ENCODE assay signal across 27 mouse cellular contexts in the genomic region with DNA sequence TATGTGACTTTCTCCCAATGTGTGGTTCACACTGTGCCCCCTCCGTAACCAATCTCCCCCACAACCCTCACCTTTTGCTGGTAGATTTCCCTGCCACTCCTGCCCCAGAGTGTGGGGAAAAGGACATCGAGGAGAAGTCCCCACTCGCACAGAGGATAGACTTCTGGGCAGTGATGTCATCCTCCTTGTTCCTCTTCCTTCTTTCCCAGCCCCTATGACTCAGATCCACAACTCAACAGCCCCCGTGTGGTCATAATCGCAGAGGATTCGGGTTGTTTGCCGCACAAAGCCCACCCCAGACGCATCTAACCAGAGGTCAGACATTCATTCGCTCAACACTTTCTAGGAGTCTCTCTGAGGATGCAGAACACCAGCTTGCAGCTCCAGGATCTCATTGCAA. TPM values are rescaled to one million over a fixed set of nuclear protein-coding genes. Genes with fewer than 3 reads are reported as not detected.
DNase-seq lines count a peak whose midpoint lies in the region; ATAC-seq and TF ChIP-seq lines count a peak whose summit lies in the region.
"Had no signal": no experiment of that assay in that cellular context is flagged by ENCODE, and none has a peak within 500 bp of the region (broad histone marks: within the 10 kb centered on the region; RNA-seq: fewer than 3 reads in every experiment).

No protein-coding gene starts in this region.

- H3K4me1 ChIP-seq in cerebellum, adult 2 months (ENCODE audit: control insufficient read depth, insufficient read depth, low read length), result peaks cover 12% of the 10 kb centered on the region
- peaks cover 25% of the 10 kb centered on the region for H3K4me1 ChIP-seq in hindbrain, embryonic 14.5 days (replicated peaks; ENCODE audit: control insufficient read depth, insufficient read depth, low read length)

- no peak overlapping the region for H3K4me3 ChIP-seq in cerebellum, adult 2 months (replicated peaks; ENCODE audit: insufficient read depth, low read depth, low read length)
- H3K4me3 ChIP-seq in hindbrain, embryonic 14.5 days (replicated peaks; ENCODE audit: low read length), result no peak overlapping the region
- H3K4me3 ChIP-seq: embryonic facial prominence, embryonic 12.5 days; erythroblast, embryonic 14.5 days; forebrain, embryonic 13.5 days; layer of hippocampus, adult 2 months; limb, embryonic 12.5 days; midbrain, embryonic 10.5 days; neural tube, embryonic 15.5 days had no signal

- H3K36me3 ChIP-seq in hindbrain, embryonic 14.5 days (replicated peaks; ENCODE audit: control insufficient read depth, insufficient read depth), result no peaks in the 10 kb centered on the region
- H3K36me3 ChIP-seq: embryonic facial prominence, embryonic 12.5 days; midbrain, embryonic 10.5 days; neural tube, embryonic 15.5 days had no signal

- no peak overlapping the region for H3K4me2 ChIP-seq in hindbrain, embryonic 14.5 days (replicated peaks)
- H3K4me2 ChIP-seq: embryonic facial prominence, embryonic 12.5 days; forebrain, embryonic 13.5 days; limb, embryonic 12.5 days; liver, embryonic 11.5 days; neural tube, embryonic 15.5 days had no signal

- no peak for TF ChIP-seq CTCF in cerebellum, adult 2 months (IDR thresholded peaks at IDR 0.05; ENCODE audit: borderline replicate concordance, insufficient read depth, low read depth, low read length)

- H3K27ac ChIP-seq in cerebellum, adult 2 months (ENCODE audit: insufficient read depth, low read length), result no peak overlapping the region
- H3K27ac ChIP-seq in hindbrain, embryonic 14.5 days, result no peak overlapping the region
- H3K27ac ChIP-seq: embryonic facial prominence, embryonic 12.5 days; forebrain, embryonic 13.5 days; hindbrain, postnatal 0 days; layer of hippocampus, adult 2 months; limb, embryonic 12.5 days; midbrain, embryonic 10.5 days; neural tube, embryonic 15.5 days had no signal

- H3K27me3 ChIP-seq in cerebellum, adult 2 months (ENCODE audit: control insufficient read depth, insufficient read depth, low read length), result no peaks in the 10 kb centered on the region
- H3K27me3 ChIP-seq in hindbrain, embryonic 14.5 days (ENCODE audit: control insufficient read depth, insufficient read depth, low read length), result no peaks in the 10 kb centered on the region
- H3K27me3 ChIP-seq: embryonic facial prominence, embryonic 12.5 days; forebrain, embryonic 13.5 days; limb, embryonic 12.5 days; neural tube, embryonic 15.5 days had no signal

- no peaks in the 10 kb centered on the region for H3K9me3 ChIP-seq in hindbrain, embryonic 14.5 days (ENCODE audit: control insufficient read depth, low read length)
- H3K9me3 ChIP-seq: embryonic facial prominence, embryonic 12.5 days; forebrain, embryonic 13.5 days; limb, embryonic 12.5 days; midbrain, embryonic 10.5 days; neural tube, embryonic 15.5 days had no signal

- TF ChIP-seq POLR2A in cerebellum, adult 2 months (IDR thresholded peaks at IDR 0.05; ENCODE audit: borderline replicate concordance, insufficient read depth, low read length), result no peak

- DNase-seq in cerebellum, adult 9-11 months, result peak; percentile 16
- no peak for DNase-seq in cerebellum, adult 2 months
- DNase-seq in 416B (ENCODE audit: low read depth), result peak; percentile 40
- DNase-seq in layer of hippocampus, postnatal 25 days (ENCODE audit: extremely low spot score in 1 of 2, low spot score in 1 of 2), result no peak
- no peak for DNase-seq in hindbrain, embryonic 14.5 days (ENCODE audit: low spot score)
- DNase-seq: adrenal gland, postnatal 14 days; cerebellum, postnatal 14 days; heart, postnatal 4 days; kidney, postnatal 25 days; layer of hippocampus, postnatal 36 days; liver, postnatal 0 days; lung, postnatal 14 days had no signal

- peak; percentile 50; the same call in 1 of the 2 replicates for ATAC-seq in common myeloid progenitor, adult 5-6 weeks (replicated peaks; ENCODE audit: low read depth, poor library complexity, severe bottlenecking)
- peak; percentile 48; the same call in 1 of the 2 replicates for ATAC-seq in monocyte, adult 5-6 weeks (replicated peaks; ENCODE audit: insufficient number of reproducible peaks, low FRiP score, low TSS enrichment, poor library complexity, severe bottlenecking)
- no peak for ATAC-seq in erythroblast, adult 5-6 weeks (replicated peaks; ENCODE audit: low FRiP score, poor library complexity, severe bottlenecking)
- ATAC-seq in hindbrain, embryonic 14.5 days (ENCODE audit: low FRiP score), result no peak
- ATAC-seq: activated CD4-positive, CD25-positive, alpha-beta regulatory T cell, adult 4 months; forebrain, embryonic 13.5 days; hindbrain, postnatal 0 days; intestine, embryonic 16.5 days; liver, postnatal 0 days; midbrain, embryonic 16.5 days had no signal

- WGBS in cerebellum, adult 2 months, result 84% methylated on average over 9 of the region's 9 CpGs
- WGBS in hindbrain, embryonic 14.5 days, result 80% methylated on average over 9 of the region's 9 CpGs

- H3K9ac ChIP-seq in hindbrain, embryonic 14.5 days, result no peak overlapping the region
- H3K9ac ChIP-seq: embryonic facial prominence, embryonic 12.5 days; forebrain, embryonic 13.5 days; limb, embryonic 12.5 days; liver, postnatal 0 days; neural tube, embryonic 15.5 days had no signal

RNA-seq across cellular contexts. Expression of a gene that starts 3.2 kb away (rescaled TPM):
- 6.4 and 6.9 TPM in 2 replicates for polyA plus RNA-seq in cerebellum, adult 2 months (2012; rRNA removed)
- 0.09 TPM in 1 of 2 replicates, not detected in the other for total RNA-seq in common myeloid progenitor, adult 5-6 weeks (2017)
- total RNA-seq in monocyte, adult 5-6 weeks (2017), result 0.29 to 7.2 TPM (median 0.53 TPM) in 3 replicates
- total RNA-seq in layer of hippocampus, postnatal 25 days (2021), result 1 to 10 TPM; 6.0 to 8.7 TPM
- total RNA-seq in erythroblast, adult 5-6 weeks (2015; ENCODE audit: low replicate concordance), result not detected in 2 replicates
- total RNA-seq in erythroblast, adult 5-6 weeks (2017; ENCODE audit: low replicate concordance), result not detected in 2 replicates
- 33.4 and 37.6 TPM in 2 replicates for polyA plus RNA-seq in hindbrain, embryonic 14.5 days (2014; fragmentation: Nextera tagmentation; extraction: Ambion mirVana)
- polyA plus RNA-seq: activated CD4-positive, CD25-positive, alpha-beta regulatory T cell, adult 4 months; erythroblast, embryonic 14.5 days had no signal

RNA-seq across cellular contexts. Expression of a gene that starts 30.0 kb away (rescaled TPM):
- polyA plus RNA-seq in cerebellum, adult 2 months (2012; rRNA removed), result 1,284 and 1,476 TPM in 2 replicates
- total RNA-seq in common myeloid progenitor, adult 5-6 weeks (2017), result 57.7 and 59.4 TPM in 2 replicates
- total RNA-seq in monocyte, adult 5-6 weeks (2017), result 321 to 443 TPM (median 357 TPM) in 3 replicates
- total RNA-seq in layer of hippocampus, postnatal 25 days (2021), result 100 to 1,000 TPM; 863 to 899 TPM
- total RNA-seq in erythroblast, adult 5-6 weeks (2015; ENCODE audit: low replicate concordance), result 256 and 349 TPM in 2 replicates
- total RNA-seq in erythroblast, adult 5-6 weeks (2017; ENCODE audit: low replicate concordance), result 122 and 135 TPM in 2 replicates
- 209 and 250 TPM in 2 replicates for polyA plus RNA-seq in hindbrain, embryonic 14.5 days (2014; fragmentation: Nextera tagmentation; extraction: Ambion mirVana)

Comparison
In these comparisons a context has a peak if more than half of its experiments do, and no peak if none do; other contexts are left out.
1. DNase-seq: peak in cerebellum, adult 9-11 months (single experiment) and 416B (single experiment); none in cerebellum, adult 2 months (0 of 2), layer of hippocampus, postnatal 25 days (0 of 2) and hindbrain, embryonic 14.5 days (single experiment).
2. ATAC-seq: peak in common myeloid progenitor, adult 5-6 weeks (single experiment) and monocyte, adult 5-6 weeks (single experiment); none in erythroblast, adult 5-6 weeks (single experiment) and hindbrain, embryonic 14.5 days (single experiment).